Mouse (Mus musculus): ENCODE results near the gene Hsf3.
"Not testable (repeated sequence)": the region's sequence is repeated elsewhere in the genome, so short reads cannot be mapped to it uniquely, and the experiment has no call there.

Gene Hsf3

GRCm38 (mm10) chrX:96456201-96456963, at the start of gene Hsf3:
Gene Hsf3 (minus strand): TSS chrX:96456294.
- no peak for DNase-seq

GRCm38 (mm10) chrX:96501580-96501979, 45.5 kb upstream of the Hsf3 start:
- no peak for DNase-seq

- no peak for DNase-seq
These were observed 945 bp downstream of the Hsf3 start, which contains the start of gene Heph for GRCm38 (mm10) chrX:96455149-96455548. Gene Heph (plus strand): TSS chrX:96455359.

GRCm38 (mm10) chrX:96419383-96419782, 36.7 kb downstream of the Hsf3 start:
- no peak for DNase-seq

- no peak for DNase-seq
These were observed 38.4 kb downstream of the Hsf3 start for GRCm38 (mm10) chrX:96417733-96418132.

GRCm38 (mm10) chrX:96416970-96417369, 39.1 kb downstream of the Hsf3 start:
- no peak for DNase-seq

GRCm38 (mm10) chrX:96415351-96415750, 40.7 kb downstream of the Hsf3 start:
- not testable (repeated sequence) for DNase-seq

- DNase-seq: no peak
These were observed 117.0 kb downstream of the Hsf3 start for GRCm38 (mm10) chrX:96339108-96339507.

- DNase-seq: no peak
These were observed 126.3 kb downstream of the Hsf3 start for GRCm38 (mm10) chrX:96329764-96330163.

- DNase-seq: no peak
These were observed 162.8 kb downstream of the Hsf3 start, which contains the start of gene Vsig4 for GRCm38 (mm10) chrX:96293338-96293737. Gene Vsig4 (minus strand): TSS chrX:96293438.

GRCm38 (mm10) chrX:96256509-96256908, 199.6 kb downstream of the Hsf3 start:
- no peak for DNase-seq

Measured in cerebellum, adult 11 months (tissue).